ENCODE assay signal across 12 mouse cellular contexts in genomic region chr7:143712771-143713348, GRCm38 (mm10). TPM values are rescaled to one million over a fixed set of nuclear protein-coding genes. Genes with fewer than 3 reads are reported as not detected.
DNase-seq lines count a peak whose midpoint lies in the region; ATAC-seq lines count a peak whose summit lies in the region.
"Had no signal": no experiment of that assay in that cellular context is flagged by ENCODE, and none has a peak within 500 bp of the region (broad histone marks: within the 10 kb centered on the region; RNA-seq: fewer than 3 reads in every experiment).

No protein-coding gene starts in this region.

- H3K4me1 ChIP-seq in hindbrain, embryonic 14.5 days (replicated peaks; ENCODE audit: control insufficient read depth, insufficient read depth, low read length): no peaks in the 10 kb centered on the region
- peaks cover 4% of the 10 kb centered on the region; the same call in 1 of the 2 replicates for H3K4me1 ChIP-seq in hindbrain, embryonic 16.5 days (ENCODE audit: control insufficient read depth, insufficient read depth, low read depth, low read length)
- H3K4me1 ChIP-seq: embryonic facial prominence, embryonic 15.5 days had no signal

- 0 out of 2 replicates have a peak, but pooled peaks have one; percentile 3 for ATAC-seq in hindbrain, embryonic 14.5 days (ENCODE audit: low FRiP score)
- no peak for ATAC-seq in hindbrain, embryonic 16.5 days
- peak; percentile 77 for ATAC-seq in granulocyte monocyte progenitor cell, adult 5-6 weeks (replicated peaks; ENCODE audit: poor library complexity, severe bottlenecking)

- H3K4me3 ChIP-seq in hindbrain, embryonic 14.5 days (replicated peaks; ENCODE audit: low read length): no peak overlapping the region
- H3K4me3 ChIP-seq in hindbrain, embryonic 16.5 days (ENCODE audit: low read length): no peak overlapping the region
- H3K4me3 ChIP-seq: embryonic facial prominence, embryonic 15.5 days; heart, embryonic 10.5 days had no signal

- H3K9me3 ChIP-seq in hindbrain, embryonic 14.5 days (ENCODE audit: control insufficient read depth, low read length): no peaks in the 10 kb centered on the region
- no peaks in the 10 kb centered on the region for H3K9me3 ChIP-seq in hindbrain, embryonic 16.5 days (ENCODE audit: control insufficient read depth, low read length)
- H3K9me3 ChIP-seq: embryonic facial prominence, embryonic 15.5 days; heart, embryonic 10.5 days had no signal

- no peak overlapping the region for H3K4me2 ChIP-seq in hindbrain, embryonic 14.5 days (replicated peaks)
- H3K4me2 ChIP-seq in hindbrain, embryonic 16.5 days (ENCODE audit: low read length): no peak overlapping the region
- H3K4me2 ChIP-seq: embryonic facial prominence, embryonic 15.5 days; liver, embryonic 11.5 days had no signal

- no peaks in the 10 kb centered on the region for H3K27me3 ChIP-seq in hindbrain, embryonic 14.5 days (ENCODE audit: control insufficient read depth, insufficient read depth, low read length)
- H3K27me3 ChIP-seq in hindbrain, embryonic 16.5 days (replicated peaks; ENCODE audit: control insufficient read depth, insufficient read depth, low read length): no peaks in the 10 kb centered on the region
- H3K27me3 ChIP-seq: embryonic facial prominence, embryonic 15.5 days had no signal

- DNase-seq in hindbrain, embryonic 14.5 days (ENCODE audit: low spot score): no peak
- peak; percentile 54 to 55 for DNase-seq in B cell, adult 2 months
- peak; percentile 54 to 62 for DNase-seq in natural killer cell, adult 2 months (ENCODE audit: low spot score in 2 of 2)
- DNase-seq in embryo, embryonic 9.5 days (ENCODE audit: extremely low spot score): no peak
- no peak for DNase-seq in embryo, embryonic 11 days
- DNase-seq in left cerebral cortex, adult 11 months (ENCODE audit: low spot score): no peak

- 84% methylated on average over 8 of the region's 8 CpGs for WGBS in hindbrain, embryonic 14.5 days
- 77% methylated on average over 8 of the region's 8 CpGs for WGBS in hindbrain, embryonic 16.5 days

- peaks cover 52% of the 10 kb centered on the region for H3K36me3 ChIP-seq in hindbrain, embryonic 14.5 days (replicated peaks; ENCODE audit: control insufficient read depth, insufficient read depth)
- H3K36me3 ChIP-seq in hindbrain, embryonic 16.5 days (ENCODE audit: control insufficient read depth, insufficient read depth, low read length): peaks cover 20% of the 10 kb centered on the region

- no peak overlapping the region for H3K27ac ChIP-seq in hindbrain, embryonic 14.5 days
- no peak overlapping the region for H3K27ac ChIP-seq in hindbrain, embryonic 16.5 days (ENCODE audit: low read depth, low read length)
- H3K27ac ChIP-seq: embryonic facial prominence, embryonic 15.5 days had no signal

- no peak overlapping the region for H3K9ac ChIP-seq in hindbrain, embryonic 14.5 days
- no peak overlapping the region for H3K9ac ChIP-seq in hindbrain, embryonic 16.5 days (ENCODE audit: low read depth, low read length)
- H3K9ac ChIP-seq: embryonic facial prominence, embryonic 15.5 days had no signal

RNA-seq across cellular contexts. Expression of gene Tnfrsf23, which starts 27.2 kb away (rescaled TPM):
- 0.64 and 0.80 TPM in 2 replicates for polyA plus RNA-seq in hindbrain, embryonic 14.5 days (2014; fragmentation: Nextera tagmentation; extraction: Ambion mirVana)
- 0.71 and 1.5 TPM in 2 replicates for polyA plus RNA-seq in hindbrain, embryonic 16.5 days (2015; fragmentation: Nextera tagmentation; extraction: Ambion mirVana)
- total RNA-seq in granulocyte monocyte progenitor cell, adult 5-6 weeks (2014; fragmentation: Nextera tagmentation): 1.2 and 2.8 TPM in 2 replicates
- total RNA-seq in granulocyte monocyte progenitor cell, adult 5-6 weeks (2017): 0.72 and 1.7 TPM in 2 replicates

RNA-seq across cellular contexts. Expression of gene Osbpl5, which starts 43.9 kb away (rescaled TPM):
- 35.0 and 38.1 TPM in 2 replicates for polyA plus RNA-seq in hindbrain, embryonic 14.5 days (2014; fragmentation: Nextera tagmentation; extraction: Ambion mirVana)
- 43.7 and 44.9 TPM in 2 replicates for polyA plus RNA-seq in hindbrain, embryonic 16.5 days (2015; fragmentation: Nextera tagmentation; extraction: Ambion mirVana)
- 3.9 and 5.2 TPM in 2 replicates for total RNA-seq in granulocyte monocyte progenitor cell, adult 5-6 weeks (2014; fragmentation: Nextera tagmentation)
- total RNA-seq in granulocyte monocyte progenitor cell, adult 5-6 weeks (2017): 7.5 and 16.6 TPM in 2 replicates

RNA-seq across cellular contexts. Expression of gene Mrgprg, which starts 53.9 kb away (rescaled TPM):
- not detected in 2 replicates for polyA plus RNA-seq in hindbrain, embryonic 14.5 days (2014; fragmentation: Nextera tagmentation; extraction: Ambion mirVana)
- not detected in 2 replicates for polyA plus RNA-seq in hindbrain, embryonic 16.5 days (2015; fragmentation: Nextera tagmentation; extraction: Ambion mirVana)
- not detected in 2 replicates for total RNA-seq in granulocyte monocyte progenitor cell, adult 5-6 weeks (2014; fragmentation: Nextera tagmentation)
- total RNA-seq in granulocyte monocyte progenitor cell, adult 5-6 weeks (2017): not detected in 2 replicates
- polyA plus RNA-seq: embryonic facial prominence, embryonic 15.5 days; intestine, embryonic 14.5 days; liver, embryonic 11.5 days had no signal

Comparison
In these comparisons a context has a peak if more than half of its experiments do, and no peak if none do; other contexts are left out.
1. DNase-seq: peak in B cell, adult 2 months (2 of 2) and natural killer cell, adult 2 months (2 of 2); none in hindbrain, embryonic 14.5 days (single experiment), embryo, embryonic 9.5 days (single experiment), embryo, embryonic 11 days (single experiment) and left cerebral cortex, adult 11 months (single experiment).